Mouse (Mus musculus): ENCODE measurements at regions not wholly inside any gene's neighbourhood (a gene's known extent, or its start where the extent isn't known, plus 50 kb on each side); places are given as distances from the start of the nearest gene placed in this dataset.

GRCm38 (mm10) chr4:131383862-131384261, 439.7 kb downstream of the Matn1 start:
- no peaks in the 10 kb centered on the region for H3K9me3 ChIP-seq (replicated peaks; ENCODE audit: control insufficient read depth, low read length)
- H3K9ac ChIP-seq (ENCODE audit: low read depth, low read length) = no peak overlapping the region
- H3K27ac ChIP-seq (ENCODE audit: low read length) = no peak overlapping the region
- no peak overlapping the region for H3K4me2 ChIP-seq (ENCODE audit: low read depth, low read length)
- no peak for ATAC-seq (ENCODE audit: low read depth)
- H3K36me3 ChIP-seq (ENCODE audit: control insufficient read depth, insufficient read depth) = no peaks in the 10 kb centered on the region
- no peaks in the 10 kb centered on the region for H3K4me1 ChIP-seq (ENCODE audit: control insufficient read depth, low read depth, low read length)
- no peaks in the 10 kb centered on the region for H3K27me3 ChIP-seq (ENCODE audit: control insufficient read depth, insufficient read depth, low read depth, low read length)
- no peak overlapping the region for H3K4me3 ChIP-seq (ENCODE audit: low read depth, low read length)
- 71% methylated on average over 5 of the region's 5 CpGs for WGBS (ENCODE audit: insufficient replicate concordance)

DNA sequence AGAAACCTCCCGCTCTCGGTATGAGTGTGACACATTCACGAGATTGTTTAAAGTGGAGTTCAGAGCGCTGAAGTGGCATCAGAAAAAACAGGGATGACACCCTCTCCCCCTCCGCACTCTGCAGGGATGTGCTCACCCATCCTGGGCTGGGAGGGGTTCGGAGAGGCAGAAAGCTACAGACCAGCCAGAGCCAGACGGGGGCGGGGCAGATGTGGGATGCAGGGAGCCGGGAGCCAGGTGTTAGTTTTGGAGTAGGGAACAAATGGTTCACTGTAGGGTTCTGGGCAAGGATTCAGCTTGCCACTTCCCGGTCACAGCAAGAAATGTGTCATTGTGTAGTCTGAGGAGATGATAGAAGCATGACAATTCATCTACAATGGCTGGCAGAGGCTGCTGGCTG, 442.8 kb downstream of the Matn1 start:
- no peak overlapping the region for H3K4me3 ChIP-seq (ENCODE audit: low read depth, low read length)
- H3K9me3 ChIP-seq (replicated peaks; ENCODE audit: control insufficient read depth, low read length) = no peaks in the 10 kb centered on the region
- WGBS (ENCODE audit: insufficient replicate concordance) = 66% methylated on average over 10 of the region's 10 CpGs
- H3K27me3 ChIP-seq (ENCODE audit: control insufficient read depth, insufficient read depth, low read depth, low read length) = no peaks in the 10 kb centered on the region
- no peak overlapping the region for H3K4me2 ChIP-seq (ENCODE audit: low read depth, low read length)
- H3K27ac ChIP-seq (ENCODE audit: low read length) = no peak overlapping the region
- no peaks in the 10 kb centered on the region for H3K36me3 ChIP-seq (ENCODE audit: control insufficient read depth, insufficient read depth)
- no peak for ATAC-seq (ENCODE audit: low read depth)
- H3K9ac ChIP-seq (ENCODE audit: low read depth, low read length) = no peak overlapping the region
- H3K4me1 ChIP-seq (ENCODE audit: control insufficient read depth, low read depth, low read length) = no peaks in the 10 kb centered on the region

DNA sequence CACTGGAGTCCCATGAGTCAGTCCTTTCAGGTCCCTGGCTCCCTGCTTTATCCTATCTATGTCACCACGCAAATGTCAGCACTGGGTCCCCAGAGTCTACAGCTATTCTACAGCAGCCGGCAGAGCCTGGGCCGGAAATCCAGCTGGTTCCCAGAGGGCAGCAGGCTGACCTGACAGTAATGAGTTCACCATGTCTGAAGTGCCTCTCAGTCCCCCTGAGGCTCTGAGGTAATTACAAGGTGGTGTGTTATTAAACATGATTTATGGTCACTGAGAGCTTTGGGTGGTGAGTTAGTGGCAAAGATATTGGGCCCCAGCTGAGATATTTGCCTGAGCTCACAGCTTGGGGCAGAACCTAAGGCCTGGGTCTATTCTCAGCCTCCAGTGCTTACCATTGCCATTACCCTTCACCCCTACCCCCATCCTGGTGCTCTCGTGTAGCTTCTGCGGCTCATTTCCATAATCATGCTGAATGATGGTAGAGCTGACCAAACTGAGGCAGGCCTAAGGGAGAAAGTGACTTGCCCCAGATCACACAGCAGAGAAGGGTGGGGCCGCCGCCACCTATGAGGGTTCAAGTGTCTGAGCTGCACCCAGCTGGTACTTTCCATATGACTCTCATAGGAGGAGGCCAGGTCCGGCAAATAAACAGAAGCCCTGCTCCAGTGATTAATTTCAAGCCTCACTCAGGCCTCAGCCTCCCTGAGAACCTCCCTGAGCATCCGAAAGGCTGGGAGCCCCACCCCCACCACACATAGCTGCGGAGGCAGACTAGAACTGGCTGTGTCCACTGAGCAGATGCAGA, 446.8 kb downstream of the Ptpru start:
- Histone ChIP-seq H3K27ac (ENCODE audit: low read length) (no peak overlapping the region), H3K9me3 (replicated peaks; ENCODE audit: control insufficient read depth, low read length) (no peaks in the 10 kb centered on the region), H3K4me3 (ENCODE audit: low read depth, low read length) (no peak overlapping the region), H3K27me3 (ENCODE audit: control insufficient read depth, insufficient read depth, low read depth, low read length) (no peaks in the 10 kb centered on the region), H3K36me3 (ENCODE audit: control insufficient read depth, insufficient read depth) (no peaks in the 10 kb centered on the region), H3K4me1 (ENCODE audit: control insufficient read depth, low read depth, low read length) (no peaks in the 10 kb centered on the region), H3K4me2 (ENCODE audit: low read depth, low read length) (no peak overlapping the region), H3K9ac (ENCODE audit: low read depth, low read length) (no peak overlapping the region)
- no peak for ATAC-seq (ENCODE audit: low read depth)
- WGBS (ENCODE audit: insufficient replicate concordance) = 61% methylated on average over 10 of the region's 10 CpGs

DNA sequence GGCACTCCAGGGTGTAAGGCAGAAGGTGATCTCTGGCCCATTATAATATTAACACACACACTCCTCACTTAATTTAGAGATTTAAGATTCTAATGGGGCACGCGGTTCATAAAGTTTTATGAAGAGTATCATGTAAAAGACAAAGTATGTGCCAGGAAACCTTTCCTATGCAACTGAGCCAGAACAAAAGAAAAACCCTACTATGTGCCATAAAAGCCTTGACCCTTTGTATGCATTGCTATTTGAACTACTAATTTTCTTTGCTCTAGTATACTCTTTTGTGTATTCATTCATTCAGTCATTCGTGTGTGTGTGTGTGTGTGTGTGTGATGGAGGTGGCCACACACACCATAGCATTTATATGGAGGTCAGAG, 446.2 kb downstream of the Ptpru start:
- H3K9ac ChIP-seq (ENCODE audit: low read depth, low read length) = no peak overlapping the region
- no peak overlapping the region for H3K27ac ChIP-seq (ENCODE audit: low read length)
- no peak for ATAC-seq (ENCODE audit: low read depth)
- WGBS (ENCODE audit: insufficient replicate concordance) = 72% methylated on average over 3 of the region's 3 CpGs
- H3K27me3 ChIP-seq (ENCODE audit: control insufficient read depth, insufficient read depth, low read depth, low read length) = no peaks in the 10 kb centered on the region
- no peaks in the 10 kb centered on the region for H3K4me1 ChIP-seq (ENCODE audit: control insufficient read depth, low read depth, low read length)
- no peaks in the 10 kb centered on the region for H3K9me3 ChIP-seq (replicated peaks; ENCODE audit: control insufficient read depth, low read length)
- no peak overlapping the region for H3K4me2 ChIP-seq (ENCODE audit: low read depth, low read length)
- H3K36me3 ChIP-seq (ENCODE audit: control insufficient read depth, insufficient read depth) = no peaks in the 10 kb centered on the region
- no peak overlapping the region for H3K4me3 ChIP-seq (ENCODE audit: low read depth, low read length)

GRCm38 (mm10) chr4:131392478-131392877, 445.6 kb downstream of the Ptpru start:
- Histone ChIP-seq H3K27ac (ENCODE audit: low read length) (no peak overlapping the region), H3K27me3 (ENCODE audit: control insufficient read depth, insufficient read depth, low read depth, low read length) (no peaks in the 10 kb centered on the region), H3K4me1 (ENCODE audit: control insufficient read depth, low read depth, low read length) (no peaks in the 10 kb centered on the region), H3K36me3 (ENCODE audit: control insufficient read depth, insufficient read depth) (no peaks in the 10 kb centered on the region), H3K9ac (ENCODE audit: low read depth, low read length) (no peak overlapping the region), H3K4me2 (ENCODE audit: low read depth, low read length) (no peak overlapping the region), H3K4me3 (ENCODE audit: low read depth, low read length) (no peak overlapping the region), H3K9me3 (replicated peaks; ENCODE audit: control insufficient read depth, low read length) (no peaks in the 10 kb centered on the region)
- no peak for ATAC-seq (ENCODE audit: low read depth)
- 67% methylated on average over 3 of the region's 3 CpGs for WGBS (ENCODE audit: insufficient replicate concordance)

GRCm38 (mm10) chr4:131396226-131396840, 441.8 kb downstream of the Ptpru start:
- Histone ChIP-seq H3K36me3 (ENCODE audit: control insufficient read depth, insufficient read depth) (no peaks in the 10 kb centered on the region), H3K9ac (ENCODE audit: low read depth, low read length) (no peak overlapping the region), H3K27ac (ENCODE audit: low read length) (no peak overlapping the region), H3K9me3 (replicated peaks; ENCODE audit: control insufficient read depth, low read length) (no peaks in the 10 kb centered on the region), H3K27me3 (ENCODE audit: control insufficient read depth, insufficient read depth, low read depth, low read length) (no peaks in the 10 kb centered on the region), H3K4me2 (ENCODE audit: low read depth, low read length) (no peak overlapping the region), H3K4me3 (ENCODE audit: low read depth, low read length) (no peak overlapping the region), H3K4me1 (ENCODE audit: control insufficient read depth, low read depth, low read length) (no peaks in the 10 kb centered on the region)
- ATAC-seq (ENCODE audit: low read depth) = no peak
- 66% methylated on average over 8 of the region's 8 CpGs for WGBS (ENCODE audit: insufficient replicate concordance)

DNA sequence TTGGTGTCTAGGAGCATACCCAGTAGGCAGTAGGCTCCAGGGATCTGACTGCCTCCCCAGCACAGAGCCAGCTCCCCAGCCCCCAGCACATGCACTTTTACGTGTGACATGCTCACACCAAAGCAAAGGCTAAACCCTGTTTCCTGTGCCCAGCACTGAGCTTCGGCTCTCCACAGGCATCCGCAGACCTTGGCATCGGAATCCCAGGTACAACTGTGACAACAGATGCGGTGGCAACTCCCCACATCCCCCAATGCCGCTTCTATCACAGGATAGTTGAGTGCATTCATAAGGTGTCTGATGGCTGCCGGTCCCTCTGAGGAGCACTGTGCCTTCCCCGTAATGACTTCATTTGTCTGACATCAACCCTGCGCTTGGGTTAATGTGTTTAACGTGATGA, 440.9 kb downstream of the Ptpru start:
- no peak for ATAC-seq (ENCODE audit: low read depth)
- no peak overlapping the region for H3K27ac ChIP-seq (ENCODE audit: low read length)
- H3K9me3 ChIP-seq (replicated peaks; ENCODE audit: control insufficient read depth, low read length) = no peaks in the 10 kb centered on the region
- H3K4me3 ChIP-seq (ENCODE audit: low read depth, low read length) = no peak overlapping the region
- no peak overlapping the region for H3K4me2 ChIP-seq (ENCODE audit: low read depth, low read length)
- no peak overlapping the region for H3K9ac ChIP-seq (ENCODE audit: low read depth, low read length)
- WGBS (ENCODE audit: insufficient replicate concordance) = 74% methylated on average over 10 of the region's 10 CpGs
- H3K4me1 ChIP-seq (ENCODE audit: control insufficient read depth, low read depth, low read length) = no peaks in the 10 kb centered on the region
- no peaks in the 10 kb centered on the region for H3K27me3 ChIP-seq (ENCODE audit: control insufficient read depth, insufficient read depth, low read depth, low read length)
- H3K36me3 ChIP-seq (ENCODE audit: control insufficient read depth, insufficient read depth) = no peaks in the 10 kb centered on the region

DNA sequence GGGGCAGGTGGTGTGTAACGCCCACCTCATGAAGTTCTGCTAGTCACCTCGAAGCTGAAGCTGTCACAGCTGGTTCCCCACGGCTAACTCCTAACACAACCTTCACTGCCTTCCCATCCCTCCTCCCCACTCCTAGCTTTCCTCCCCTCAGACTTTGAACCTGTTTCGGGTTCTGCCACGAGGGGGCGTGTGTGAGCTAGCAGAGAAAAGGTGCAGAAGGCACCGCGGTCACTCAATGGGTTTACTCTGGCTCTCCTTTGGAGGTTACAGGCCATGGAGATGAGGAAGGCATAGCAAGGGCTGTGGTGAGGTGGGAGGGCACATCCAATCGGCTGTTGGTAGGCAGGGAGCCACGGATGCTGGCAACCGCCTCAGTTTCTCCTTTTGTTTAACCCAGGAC, 437.3 kb downstream of the Ptpru start:
- 20% methylated on average over 11 of the region's 11 CpGs for WGBS (ENCODE audit: insufficient replicate concordance)
- Histone ChIP-seq H3K4me3 (ENCODE audit: low read depth, low read length) (no peak overlapping the region), H3K9me3 (replicated peaks; ENCODE audit: control insufficient read depth, low read length) (no peaks in the 10 kb centered on the region), H3K27ac (ENCODE audit: low read length) (no peak overlapping the region), H3K4me2 (ENCODE audit: low read depth, low read length) (no peak overlapping the region), H3K4me1 (ENCODE audit: control insufficient read depth, low read depth, low read length) (no peaks in the 10 kb centered on the region), H3K9ac (ENCODE audit: low read depth, low read length) (no peak overlapping the region), H3K27me3 (ENCODE audit: control insufficient read depth, insufficient read depth, low read depth, low read length) (no peaks in the 10 kb centered on the region), H3K36me3 (ENCODE audit: control insufficient read depth, insufficient read depth) (no peaks in the 10 kb centered on the region)
- ATAC-seq (ENCODE audit: low read depth) = no peak

GRCm38 (mm10) chr4:131401255-131401654, 436.8 kb downstream of the Ptpru start:
- ATAC-seq (ENCODE audit: low read depth) = no peak
- Histone ChIP-seq H3K27ac (ENCODE audit: low read length) (no peak overlapping the region), H3K36me3 (ENCODE audit: control insufficient read depth, insufficient read depth) (no peaks in the 10 kb centered on the region), H3K9ac (ENCODE audit: low read depth, low read length) (no peak overlapping the region), H3K4me3 (ENCODE audit: low read depth, low read length) (no peak overlapping the region), H3K4me2 (ENCODE audit: low read depth, low read length) (no peak overlapping the region), H3K4me1 (ENCODE audit: control insufficient read depth, low read depth, low read length) (no peaks in the 10 kb centered on the region), H3K9me3 (replicated peaks; ENCODE audit: control insufficient read depth, low read length) (no peaks in the 10 kb centered on the region), H3K27me3 (ENCODE audit: control insufficient read depth, insufficient read depth, low read depth, low read length) (no peaks in the 10 kb centered on the region)
- WGBS (ENCODE audit: insufficient replicate concordance) = 72% methylated on average over 6 of the region's 6 CpGs

Measured in liver, embryonic 16.5 days (tissue).